Mouse (Mus musculus) kidney, adult 2 months (tissue): ENCODE data around the gene Mpg. TPM values are rescaled to one million over a fixed set of nuclear protein-coding genes. Genes with fewer than 3 reads are reported as not detected.

Source experiments
- DNase-seq: peaks from one replicate; pipeline ENCODE4 v3.0.0; 2021
- H3K27ac ChIP-seq: fragments of 200-500 bp; 2 replicates; pipeline ENCODE4 v1.5.1; 2012; ENCODE audit warnings: low read depth, low read length, control low read depth, inconsistent platforms; ENCODE audit not compliant: insufficient read depth
- H3K27me3 ChIP-seq: fragments of 200-500 bp; replicated peaks from 2 replicates; pipeline ENCODE4 v1.6.1; 2012; ENCODE audit warnings: mild to moderate bottlenecking, moderate library complexity, low read length, inconsistent platforms; ENCODE audit not compliant: control insufficient read depth, insufficient read depth
- H3K36me3 ChIP-seq: fragments of 200-500 bp; 2 replicates; pipeline ENCODE4 v1.6.1; 2012; ENCODE audit warnings: mild to moderate bottlenecking, moderate library complexity, low read length, inconsistent platforms; ENCODE audit not compliant: control insufficient read depth, insufficient read depth
- H3K4me1 ChIP-seq: fragments of 200-500 bp; 2 replicates; pipeline ENCODE4 v1.6.1; 2011; ENCODE audit warnings: low read length; ENCODE audit not compliant: control insufficient read depth, insufficient read depth
- H3K4me3 ChIP-seq: fragments of 200-500 bp; 2 replicates; pipeline ENCODE4 v1.5.1; 2011; ENCODE audit warnings: mild to moderate bottlenecking, low read depth, low read length, control low read depth; ENCODE audit not compliant: insufficient read depth
- CTCF ChIP-seq: fragments of 200-500 bp; conservative IDR thresholded peaks from 2 replicates; pipeline ENCODE4 v1.5.1; 2011; ENCODE audit warnings: low read depth, mild to moderate bottlenecking, control low read depth, low read length, moderate library complexity, mixed read lengths; ENCODE audit not compliant: insufficient read depth, insufficient read length
- POLR2A ChIP-seq: fragments of 200-500 bp; IDR thresholded peaks from one replicate; pipeline ENCODE4 v1.6.1; 2011; ENCODE audit warnings: low read depth, low read length, control low read depth
- WGBS: fragments of 180-500 bp; shearing (Covaris S2); methylation state at CpG from one replicate; pipeline ENCODE4 v1.1.7; 2018; 5-methylcytosine and 5-hydroxymethylcytosine counted together
- polyA plus RNA-seq: library from polyadenylated mRNA; depleted of rRNA; stranded (reverse); fragments of >200 nt; gene quantifications from 2 replicates; pipeline ENCODE4 v1.2.3, GENCODE M21; 2012

The Mpg gene
- polyA plus RNA-seq, 1 experiment: 12.5 TPM

GRCm38 (mm10) chr11:32231125-32231524 lies 4.8 kb downstream of the Mpg start:
- no peaks in the 10 kb centered on the region for H3K27me3 ChIP-seq
- no peaks in the 10 kb centered on the region for H3K36me3 ChIP-seq
- WGBS: 95% methylated on average over 2 of the region's 2 CpGs
- no peak for DNase-seq
- H3K4me1 ChIP-seq: peaks cover 11% of the 10 kb centered on the region
- TF ChIP-seq POLR2A (no peak), CTCF (no peak)
- no peak overlapping the region for H3K27ac ChIP-seq
- no peak overlapping the region for H3K4me3 ChIP-seq

GRCm38 (mm10) chr11:32232848-32233247 lies 6.5 kb downstream of the Mpg start:
- DNase-seq: no peak
- no peaks in the 10 kb centered on the region for H3K36me3 ChIP-seq
- TF ChIP-seq POLR2A (no peak), CTCF (no peak)

GRCm38 (mm10) chr11:32233895-32234294 lies 7.6 kb downstream of the Mpg start:
- Histone ChIP-seq H3K27ac (no peak overlapping the region), H3K4me1 (peaks cover 19% of the 10 kb centered on the region), H3K36me3 (no peaks in the 10 kb centered on the region), H3K4me3 (no peak overlapping the region), H3K27me3 (no peaks in the 10 kb centered on the region)
- TF ChIP-seq POLR2A (no peak), CTCF (no peak)
- 82% methylated on average over 3 of the region's 3 CpGs for WGBS
- DNase-seq: no peak

More at GRCm38 (mm10) chr11:32232848-32233247, 6.5 kb downstream of the Mpg start:
- no peak overlapping the region for H3K4me3 ChIP-seq
- no peak overlapping the region for H3K27ac ChIP-seq
- H3K4me1 ChIP-seq: peaks cover 19% of the 10 kb centered on the region
- no peaks in the 10 kb centered on the region for H3K27me3 ChIP-seq
- WGBS: 80% methylated on average over 10 of the region's 10 CpGs

- Histone ChIP-seq H3K27ac (peak overlapping the region; percentile 62; the same call in 1 of the 2 replicates), H3K4me3 (no peak overlapping the region), H3K27me3 (no peaks in the 10 kb centered on the region), H3K4me1 (peaks cover 19% of the 10 kb centered on the region), H3K36me3 (no peaks in the 10 kb centered on the region; the same call in 1 of the 2 replicates)
- 79% methylated on average over 6 of the region's 6 CpGs for WGBS
- no peak for TF ChIP-seq CTCF
- no peak for TF ChIP-seq POLR2A
- peak; percentile 65 for DNase-seq
Measured at GRCm38 (mm10) chr11:32234816-32235485, 8.6 kb downstream of the Mpg start.

- Histone ChIP-seq H3K27ac (no peak overlapping the region), H3K4me1 (peaks cover 19% of the 10 kb centered on the region), H3K4me3 (no peak overlapping the region), H3K36me3 (no peaks in the 10 kb centered on the region; the same call in 1 of the 2 replicates), H3K27me3 (no peaks in the 10 kb centered on the region)
- WGBS: 25% methylated on average over 3 of the region's 3 CpGs
- peak; percentile 94 for DNase-seq
- TF ChIP-seq POLR2A (no peak), CTCF (no peak)
Measured at GRCm38 (mm10) chr11:32235646-32236045, 9.3 kb downstream of the Mpg start.

- DNase-seq: no peak
- peaks cover 19% of the 10 kb centered on the region for H3K4me1 ChIP-seq
- H3K27ac ChIP-seq: peak overlapping the region; percentile 29
- 67% methylated on average over 2 of the region's 2 CpGs for WGBS
- H3K4me3 ChIP-seq: no peak overlapping the region
- no peaks in the 10 kb centered on the region; the same call in 1 of the 2 replicates for H3K36me3 ChIP-seq
- no peak for TF ChIP-seq CTCF
- TF ChIP-seq POLR2A: no peak
- no peaks in the 10 kb centered on the region for H3K27me3 ChIP-seq
Measured at GRCm38 (mm10) chr11:32236132-32236531, 9.8 kb downstream of the Mpg start.

GRCm38 (mm10) chr11:32236712-32237410 lies 10.6 kb downstream of the Mpg start:
- WGBS: 48% methylated on average over 9 of the region's 9 CpGs
- TF ChIP-seq POLR2A (no peak), CTCF (peak; percentile 58)
- DNase-seq: peak; percentile 64
- Histone ChIP-seq H3K4me3 (no peak overlapping the region), H3K4me1 (peaks cover 22% of the 10 kb centered on the region), H3K27me3 (no peaks in the 10 kb centered on the region), H3K36me3 (no peaks in the 10 kb centered on the region; the same call in 1 of the 2 replicates), H3K27ac (no peak overlapping the region)
